Mouse (Mus musculus) regulatory T cell (primary cell): Measurements from ENCODE around the gene Tab1.

Source experiments
- in situ Hi-C: fragments of 300-600 bp; cut with MboI, MseI; formaldehyde crosslinking; loops from one replicate; pipeline ENCODE4 v1.15.1; 2025; ENCODE audit warnings: high pct_unique_total_duplicates

The Tab1 gene

GRCm38 (mm10) chr15:80136645-80137044, 3.7 kb downstream of the Tab1 start:
- in situ Hi-C loops: no loop called here

GRCm38 (mm10) chr15:80137945-80138791, 5.2 kb downstream of the Tab1 start:
- in situ Hi-C loops: no loop called here

DNA sequence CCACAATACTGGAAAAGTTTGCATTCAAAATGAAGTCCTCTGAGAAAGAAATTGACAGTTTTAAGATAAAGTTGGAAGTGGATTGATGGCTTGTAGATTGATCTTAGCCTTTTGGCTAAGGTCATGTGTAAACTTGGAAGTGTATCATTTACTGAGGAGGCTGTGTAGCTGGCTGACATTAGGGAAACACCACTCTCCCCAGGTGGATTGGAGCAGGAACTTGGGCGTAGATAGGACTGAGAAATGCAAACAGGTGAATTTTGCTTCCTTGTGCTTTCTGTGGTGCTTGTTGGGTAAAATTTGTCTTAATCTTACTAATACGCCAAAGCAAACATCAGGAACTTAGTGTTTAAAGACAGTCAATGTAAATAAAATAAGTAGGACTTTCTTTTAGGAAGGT, 7.4 kb downstream of the Tab1 start:
- in situ Hi-C loops: loop anchor here (10.0 kb wide), 1 partner anchor 1784 kb away; the partner anchor contains the start of gene Polr3h

GRCm38 (mm10) chr15:80140878-80141277, 8.0 kb downstream of the Tab1 start:
- in situ Hi-C loops: loop anchor here (10.0 kb wide), 1 partner anchor 1784 kb away; the partner anchor contains the start of gene Polr3h

- in situ Hi-C loops: loop anchor here (10.0 kb wide), 1 partner anchor 1783 kb away; the partner anchor contains the start of gene Polr3h
These were observed 9.2 kb downstream of the Tab1 start for GRCm38 (mm10) chr15:80142130-80142529.

GRCm38 (mm10) chr15:80143760-80144159, 10.8 kb downstream of the Tab1 start:
- in situ Hi-C loops: loop anchor here (10.0 kb wide), 1 partner anchor 1781 kb away; the partner anchor contains the start of gene Polr3h

DNA sequence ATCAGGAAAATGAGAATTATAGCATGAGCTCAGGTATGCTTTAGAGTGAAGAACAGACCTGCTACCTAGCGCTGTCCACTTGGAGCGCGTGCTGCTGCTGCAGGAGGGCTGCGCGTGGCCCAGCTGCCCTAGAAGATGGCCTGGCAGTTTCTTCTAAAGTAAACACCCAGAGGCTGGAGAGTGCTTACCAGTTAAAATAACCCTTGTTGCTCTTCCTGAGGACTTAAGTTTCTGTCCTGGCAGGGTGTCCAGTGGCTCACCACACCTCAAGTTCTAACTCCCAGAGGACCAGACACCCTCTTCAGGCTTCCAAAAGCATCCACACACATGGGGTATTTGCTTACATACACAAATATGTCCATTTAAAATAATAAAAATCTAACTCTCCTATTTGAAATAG, 12.5 kb downstream of the Tab1 start:
- in situ Hi-C loops: loop anchor here (10.0 kb wide), 1 partner anchor 1779 kb away; the partner anchor contains the start of gene Polr3h

DNA sequence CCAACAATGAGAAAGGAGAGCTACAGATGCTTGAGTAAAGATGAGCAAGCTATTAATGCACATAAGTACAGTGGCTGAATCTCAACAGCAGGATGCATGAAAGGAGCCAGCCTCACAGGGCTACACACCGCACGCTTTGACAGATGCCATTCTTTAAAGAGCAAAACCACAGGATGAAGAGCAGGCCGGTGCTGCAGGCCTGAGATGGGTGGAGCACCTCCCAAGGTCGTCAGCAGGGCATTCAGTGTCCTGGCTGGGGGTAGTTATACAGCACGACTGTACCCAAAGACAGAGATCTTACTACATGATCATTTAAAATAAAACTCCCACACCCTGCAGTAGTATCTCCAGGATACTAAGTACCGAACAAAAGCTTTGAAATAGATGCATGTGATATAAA, 13.2 kb downstream of the Tab1 start:
- in situ Hi-C loops: loop anchor here (10.0 kb wide), 1 partner anchor 1779 kb away; the partner anchor contains the start of gene Polr3h

GRCm38 (mm10) chr15:80147090-80147489, 14.2 kb downstream of the Tab1 start:
- in situ Hi-C loops: loop anchor here (10.0 kb wide), 1 partner anchor 1778 kb away; the partner anchor contains the start of gene Polr3h

DNA sequence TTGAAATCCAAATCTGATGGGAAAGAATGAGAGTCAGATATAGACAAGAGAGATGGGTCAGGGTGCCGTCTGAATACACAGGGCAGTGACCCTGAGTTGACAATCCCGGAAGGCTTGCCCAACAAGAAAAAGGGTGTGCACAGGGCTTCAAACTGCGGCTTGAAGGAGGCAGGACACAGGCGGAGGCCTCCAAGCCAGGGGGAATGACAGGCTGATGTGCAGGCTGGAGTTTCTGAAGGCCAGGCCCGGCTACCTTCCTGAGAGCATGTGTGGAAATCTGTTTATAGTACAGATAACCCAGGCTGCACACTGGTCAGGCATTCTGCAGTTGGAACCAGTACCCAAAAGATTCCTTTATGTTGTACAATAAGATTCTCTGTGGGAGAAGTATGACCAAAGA, 14.6 kb downstream of the Tab1 start:
- in situ Hi-C loops: loop anchor here (10.0 kb wide), 1 partner anchor 1777 kb away; the partner anchor contains the start of gene Polr3h

- in situ Hi-C loops: loop anchor here (10.0 kb wide), 1 partner anchor 1776 kb away; the partner anchor contains the start of gene Polr3h
These were observed 15.6 kb downstream of the Tab1 start for GRCm38 (mm10) chr15:80148565-80148964.

DNA sequence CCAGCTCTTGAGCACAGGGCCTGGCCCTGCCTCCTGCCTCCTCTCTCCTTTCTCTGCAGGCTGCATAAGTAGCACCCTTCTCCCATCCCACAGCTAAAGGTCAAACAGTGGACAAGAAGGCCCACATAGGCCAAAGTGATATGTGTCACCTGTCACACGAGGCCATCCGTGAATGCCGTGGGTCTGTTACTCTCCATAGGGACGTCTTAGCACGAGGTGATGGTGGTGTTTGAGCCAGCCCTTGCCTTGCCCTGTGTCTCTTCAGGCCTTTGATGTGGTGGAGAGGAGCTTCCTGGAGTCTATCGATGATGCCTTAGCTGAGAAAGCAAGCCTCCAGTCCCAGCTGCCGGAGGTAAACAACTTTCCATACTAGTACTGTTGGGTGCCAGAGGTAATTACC, 16.6 kb downstream of the Tab1 start:
- in situ Hi-C loops: loop anchor here (10.0 kb wide), 1 partner anchor 1775 kb away; the partner anchor contains the start of gene Polr3h

GRCm38 (mm10) chr15:80152663-80153062, 19.7 kb downstream of the Tab1 start:
- in situ Hi-C loops: no loop called here

GRCm38 (mm10) chr15:80153757-80154156, 20.8 kb downstream of the Tab1 start:
- in situ Hi-C loops: no loop called here

DNA sequence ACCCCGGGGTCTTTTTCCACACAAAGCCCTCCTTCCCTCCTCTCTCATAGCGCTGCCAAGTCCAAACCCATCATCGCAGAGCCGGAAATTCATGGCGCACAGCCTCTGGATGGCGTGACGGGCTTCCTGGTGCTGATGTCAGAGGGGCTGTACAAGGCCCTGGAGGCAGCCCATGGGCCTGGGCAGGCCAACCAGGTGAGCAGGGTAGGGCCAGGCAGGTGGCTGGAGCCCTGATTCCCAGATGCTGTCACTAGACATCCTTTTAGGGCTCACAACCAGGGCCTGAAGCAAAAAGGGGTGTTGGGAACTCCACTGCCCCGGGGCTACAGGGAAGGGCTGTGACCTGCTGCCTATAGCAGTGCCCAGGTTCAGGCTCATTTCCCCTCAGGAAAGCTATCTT, 22.8 kb downstream of the Tab1 start:
- in situ Hi-C loops: no loop called here

GRCm38 (mm10) chr15:80157197-80157943, 24.4 kb downstream of the Tab1 start:
- in situ Hi-C loops: no loop called here

DNA sequence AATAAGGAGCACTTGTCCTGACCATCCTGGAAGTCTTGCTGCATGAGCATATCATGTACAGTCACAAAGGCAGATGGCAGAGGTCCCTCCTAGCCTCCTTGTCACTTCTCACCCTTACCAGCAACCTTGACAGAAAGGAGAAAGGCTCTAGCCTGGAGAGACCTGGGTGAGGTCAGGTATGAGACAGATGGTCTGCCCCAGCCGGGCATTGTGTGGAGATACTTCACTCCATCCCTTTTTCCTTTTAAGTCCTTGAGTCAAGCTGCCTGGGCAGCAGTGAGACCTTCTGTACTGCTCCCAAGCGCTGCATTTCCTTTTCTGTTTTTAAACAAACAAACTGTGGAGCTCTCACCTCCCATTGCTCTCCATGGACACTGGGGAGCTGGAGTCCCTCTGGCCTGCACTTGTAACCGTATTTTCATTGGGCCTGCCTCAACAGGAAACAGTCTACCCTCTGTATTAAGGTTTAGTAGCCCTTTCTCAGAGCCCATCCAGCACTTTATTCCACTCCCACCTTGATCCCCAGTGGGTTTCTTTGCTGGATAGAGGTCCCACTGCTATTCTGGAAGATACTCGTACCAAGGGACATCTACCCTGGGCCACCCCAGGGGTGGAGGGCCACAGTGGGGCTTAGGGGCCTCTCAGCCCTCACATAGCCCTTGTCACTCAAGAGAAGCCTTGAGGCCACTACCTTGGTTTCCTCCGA, 25.2 kb downstream of the Tab1 start:
- in situ Hi-C loops: no loop called here

DNA sequence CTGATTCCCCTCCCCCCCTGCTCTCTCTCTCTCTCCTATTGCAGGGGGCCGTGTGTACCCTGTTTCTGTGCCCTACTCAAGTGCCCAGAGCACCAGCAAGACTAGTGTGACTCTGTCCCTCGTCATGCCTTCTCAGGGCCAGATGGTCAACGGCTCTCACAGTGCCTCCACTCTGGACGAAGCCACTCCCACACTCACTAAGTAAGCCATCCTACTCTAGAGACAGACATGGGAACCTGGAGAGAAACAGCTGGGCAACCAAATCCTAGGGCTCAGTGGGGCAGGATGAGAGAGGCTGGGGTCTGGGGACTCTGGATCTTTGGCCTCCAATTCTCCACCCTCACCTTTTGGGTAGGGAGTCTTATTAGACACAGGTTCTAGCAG, 25.8 kb downstream of the Tab1 start:
- in situ Hi-C loops: no loop called here

DNA sequence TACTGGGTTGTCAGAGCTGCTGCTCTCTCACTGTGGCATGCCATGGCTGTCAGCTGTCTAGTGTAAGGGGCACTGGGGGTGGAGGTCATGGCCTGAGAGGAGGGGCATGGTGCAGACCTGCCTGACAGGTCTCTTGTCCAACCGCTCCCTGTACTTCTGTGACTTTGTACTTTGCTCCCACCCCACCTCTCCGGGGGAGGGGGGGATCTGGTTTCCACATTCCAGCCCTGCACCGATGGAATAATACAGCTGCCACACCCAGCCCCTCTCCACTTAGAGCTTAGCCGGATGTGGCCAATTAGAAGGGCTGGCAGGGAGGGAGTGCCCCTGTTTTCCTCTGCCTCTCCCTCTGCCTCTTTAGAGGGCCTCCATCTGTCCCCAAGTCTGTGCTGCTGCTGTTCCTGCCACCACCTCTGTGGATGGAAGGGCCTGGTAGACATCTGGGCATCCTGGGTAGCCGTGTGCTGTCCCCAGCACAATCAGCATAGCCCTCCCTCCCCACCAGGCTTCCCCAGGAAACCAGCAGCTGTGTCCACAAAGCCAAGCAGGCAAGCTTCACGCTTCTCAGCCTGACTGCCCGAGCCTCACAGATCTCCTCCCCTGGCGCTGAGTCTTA, 26.5 kb downstream of the Tab1 start:
- in situ Hi-C loops: no loop called here

DNA sequence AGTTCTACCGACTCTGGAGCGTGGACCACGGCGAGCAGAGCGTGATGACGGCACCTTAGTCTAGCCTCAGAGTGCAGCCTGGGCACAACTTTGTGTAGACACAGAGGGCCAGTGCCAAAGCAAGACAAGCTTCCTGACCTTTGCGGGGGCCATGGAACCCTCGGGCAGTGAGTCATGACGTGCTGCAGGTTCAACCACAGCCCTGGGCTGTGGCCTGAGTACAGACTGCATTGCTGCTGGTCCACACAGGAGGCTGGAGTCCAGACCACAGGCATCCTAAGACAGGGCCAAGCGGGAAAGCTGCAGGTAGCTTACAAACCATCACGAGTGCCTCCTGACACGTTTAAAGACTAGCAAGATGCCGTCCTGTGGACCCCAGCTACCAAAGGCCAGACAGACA, 27.3 kb downstream of the Tab1 start:
- in situ Hi-C loops: no loop called here

- in situ Hi-C loops: no loop called here
These were observed 27.8 kb downstream of the Tab1 start for GRCm38 (mm10) chr15:80160726-80161125.
